Mouse (Mus musculus) spleen, adult 2 months (tissue): Measurements from ENCODE around the gene Slfn14.

Experiments used
- CTCF ChIP-seq: fragments of 200-500 bp; IDR thresholded peaks from 2 replicates; pipeline ENCODE4 v1.5.1; 2011; ENCODE audit warnings: mild to moderate bottlenecking, inconsistent platforms; ENCODE audit not compliant: insufficient read depth, insufficient read length, insufficient replicate concordance; ENCODE audit errors: extremely low read depth
- POLR2A ChIP-seq: fragments of 200-500 bp; IDR thresholded peaks from 2 replicates; pipeline ENCODE4 v1.6.1; 2011; ENCODE audit warnings: low read depth, low read length, inconsistent platforms

- TF ChIP-seq CTCF (no peak), POLR2A (no peak)
Observed at GRCm38 (mm10) chr11:83299724-83300123, 13.2 kb upstream of the Slfn14 start.
